Mouse (Mus musculus): ENCODE data around the gene Mdm2.

DNA sequence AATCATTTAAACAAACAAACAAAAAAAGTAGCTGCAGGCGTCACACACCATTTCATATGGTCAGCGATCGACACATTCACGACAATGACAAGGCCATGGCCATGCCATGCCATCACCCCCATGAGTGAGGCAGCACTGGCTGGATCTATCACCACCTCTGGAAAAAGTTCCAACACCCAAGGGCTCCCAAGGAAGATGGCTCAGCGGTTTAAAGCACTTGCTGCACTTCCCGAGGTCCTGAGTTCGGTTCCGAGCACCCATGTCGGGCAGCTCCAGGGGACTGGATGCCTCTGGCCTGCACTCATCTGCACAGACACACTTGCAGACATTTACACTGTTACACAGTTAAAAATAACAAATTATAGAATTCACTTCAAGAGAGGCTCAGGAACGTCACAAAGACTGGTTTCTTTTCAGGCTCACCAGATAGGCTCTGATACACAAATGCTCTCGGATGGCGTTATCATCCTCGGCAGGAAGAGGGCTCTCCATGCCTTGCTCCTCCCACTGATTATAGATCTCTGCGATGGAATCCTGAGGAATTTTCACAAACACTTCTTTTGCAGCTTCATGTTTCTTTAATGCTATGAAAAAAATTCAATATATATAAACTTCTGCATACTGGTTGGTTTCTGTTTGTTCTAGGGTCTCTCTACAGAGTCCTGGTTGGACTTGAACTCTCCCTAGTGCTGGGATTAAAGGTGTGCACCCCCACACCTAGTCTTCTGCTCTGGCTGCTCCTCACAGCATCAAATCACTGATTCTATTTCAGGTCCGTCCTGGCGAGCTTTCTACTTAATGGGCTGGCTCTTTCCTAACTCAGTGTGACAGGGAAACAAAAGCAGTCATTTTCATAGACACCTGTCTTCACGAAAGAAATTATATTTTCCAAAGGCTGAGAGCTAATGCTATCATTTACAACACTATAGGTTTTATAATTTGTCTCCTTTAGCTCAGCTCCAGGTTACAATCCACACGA, 48.5 kb upstream of the Mdm2 start:
- TF ChIP-seq CTCF (IDR thresholded peaks at IDR 0.05) (no peak), POLR2A (IDR thresholded peaks at IDR 0.05; ENCODE audit: insufficient read depth, low read depth, low read length) (no peak), EP300 (IDR thresholded peaks at IDR 0.05; ENCODE audit: insufficient read depth, low read depth, low read length) (no peak)
